Mouse (Mus musculus): ENCODE measurements around the gene Eprs. TPM values are rescaled to one million over a fixed set of nuclear protein-coding genes. Genes with fewer than 3 reads are reported as not detected.

Gene Eprs
- polyA plus RNA-seq, 1 experiment from 2014 or later: 55.4 TPM

DNA sequence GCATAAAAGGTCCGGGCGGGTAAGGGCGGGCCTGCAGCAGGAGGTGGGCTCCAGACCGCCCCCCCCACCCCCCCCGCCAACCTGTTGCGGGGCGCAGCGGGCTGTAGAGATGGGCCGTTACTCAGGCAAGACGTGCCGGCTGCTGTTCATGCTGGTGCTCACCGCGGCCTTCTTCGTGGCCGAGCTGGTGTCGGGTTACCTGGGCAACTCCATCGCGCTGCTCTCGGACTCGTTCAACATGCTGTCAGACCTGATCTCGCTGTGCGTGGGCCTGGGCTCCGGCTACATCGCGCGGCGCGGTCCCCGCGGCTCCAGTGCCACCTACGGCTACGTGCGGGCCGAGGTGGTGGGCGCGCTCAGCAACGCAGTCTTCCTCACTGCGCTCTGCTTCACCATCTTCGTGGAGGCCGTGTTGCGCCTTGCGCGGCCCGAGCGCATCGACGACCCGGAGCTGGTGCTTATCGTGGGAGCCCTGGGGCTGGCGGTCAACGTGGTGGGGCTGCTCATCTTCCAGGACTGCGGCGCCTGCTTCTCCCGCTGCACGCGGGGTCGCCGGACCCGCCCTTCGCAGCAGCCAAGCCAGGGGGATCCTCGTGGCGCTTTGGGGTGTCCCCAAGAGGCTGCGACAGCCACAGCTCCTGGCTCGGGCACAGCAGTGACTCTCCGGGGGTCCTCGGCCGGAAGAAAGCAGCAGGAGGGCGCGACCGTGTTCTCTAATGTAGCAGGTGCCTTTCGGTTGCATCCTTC lies 92.3 kb downstream of the Eprs start:
- Histone ChIP-seq H3K4me2 (ENCODE audit: low read depth, low read length) (peak overlapping the region; percentile 72), H3K27ac (ENCODE audit: low read depth) (peak overlapping the region; percentile 93), H3K36me3 (replicated peaks; ENCODE audit: insufficient read depth, low read length) (peaks cover 20% of the 10 kb centered on the region), H3K9ac (replicated peaks) (peak overlapping the region; percentile 78), H3K4me1 (ENCODE audit: insufficient read depth) (peaks cover 46% of the 10 kb centered on the region), H3K4me3 (ENCODE audit: low read depth, low read length) (peak overlapping the region; percentile 76), H3K9me3 (ENCODE audit: low read length) (no peaks in the 10 kb centered on the region), H3K27me3 (ENCODE audit: insufficient read depth, low read length) (no peaks in the 10 kb centered on the region; the same call in 1 of the 2 replicates)
- no peak; the same call in 1 of the 2 replicates for ATAC-seq
- TF ChIP-seq EP300 (IDR thresholded peaks at IDR 0.05; ENCODE audit: low read depth): no peak
- no peak for TF ChIP-seq CTCF (IDR thresholded peaks at IDR 0.05; ENCODE audit: low read depth)
- peak; percentile 59 for DNase-seq
- WGBS (ENCODE audit: insufficient replicate concordance): under 1% methylated on average over 58 of the region's 71 CpGs

DNA sequence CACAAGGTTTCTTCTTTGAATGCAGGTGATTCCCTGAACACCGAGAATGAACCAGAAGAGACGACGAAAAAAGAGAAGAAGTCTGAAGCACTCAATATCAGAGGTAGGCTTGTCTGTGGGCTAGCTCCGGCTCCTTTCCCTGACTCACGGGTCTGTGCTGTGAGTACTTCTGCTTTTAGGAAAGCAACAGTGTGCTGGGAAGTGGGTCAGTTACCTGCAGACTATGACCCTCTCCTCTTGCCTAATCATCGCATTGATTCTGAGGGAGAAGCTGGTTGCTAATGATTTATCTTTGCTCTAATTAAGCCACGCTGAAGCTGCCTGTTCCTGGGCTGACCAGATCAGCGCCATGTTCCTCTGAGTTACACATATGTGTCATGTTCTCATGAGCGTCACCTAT lies 93.5 kb downstream of the Eprs start:
- H3K36me3 ChIP-seq (replicated peaks; ENCODE audit: insufficient read depth, low read length): peaks cover 23% of the 10 kb centered on the region
- H3K27me3 ChIP-seq (ENCODE audit: insufficient read depth, low read length): no peaks in the 10 kb centered on the region; the same call in 1 of the 2 replicates
- peaks cover 49% of the 10 kb centered on the region for H3K4me1 ChIP-seq (ENCODE audit: insufficient read depth)
- H3K9me3 ChIP-seq (ENCODE audit: low read length): no peaks in the 10 kb centered on the region
- TF ChIP-seq CTCF (IDR thresholded peaks at IDR 0.05; ENCODE audit: low read depth) (no peak), EP300 (IDR thresholded peaks at IDR 0.05; ENCODE audit: low read depth) (peak; percentile 62)
- WGBS (ENCODE audit: insufficient replicate concordance): 44% methylated on average over 9 of the region's 9 CpGs
- peak overlapping the region; percentile 72 for H3K4me2 ChIP-seq (ENCODE audit: low read depth, low read length)
- peak overlapping the region; percentile 93 for H3K27ac ChIP-seq (ENCODE audit: low read depth)
- DNase-seq (peak; percentile 57), ATAC-seq (peak; percentile 62)
- H3K9ac ChIP-seq (replicated peaks): peak overlapping the region; percentile 78
- H3K4me3 ChIP-seq (ENCODE audit: low read depth, low read length): peak overlapping the region; percentile 76

GRCm38 (mm10) chr1:185460096-185460495 lies 97.3 kb downstream of the Eprs start:
- Histone ChIP-seq H3K27me3 (ENCODE audit: insufficient read depth, low read length) (no peaks in the 10 kb centered on the region; the same call in 1 of the 2 replicates), H3K4me3 (ENCODE audit: low read depth, low read length) (0 out of 2 replicates have a peak overlapping the region, but pooled peaks have one; percentile 15), H3K4me1 (ENCODE audit: insufficient read depth) (peaks cover 39% of the 10 kb centered on the region), H3K36me3 (replicated peaks; ENCODE audit: insufficient read depth, low read length) (peaks cover 52% of the 10 kb centered on the region), H3K9ac (replicated peaks) (no peak overlapping the region; the same call in 1 of the 2 replicates), H3K9me3 (ENCODE audit: low read length) (no peaks in the 10 kb centered on the region), H3K4me2 (ENCODE audit: low read depth, low read length) (peak overlapping the region; percentile 72), H3K27ac (ENCODE audit: low read depth) (no peak overlapping the region)
- ATAC-seq: no peak
- TF ChIP-seq EP300 (IDR thresholded peaks at IDR 0.05; ENCODE audit: low read depth) (no peak), CTCF (IDR thresholded peaks at IDR 0.05; ENCODE audit: low read depth) (no peak)
- DNase-seq: no peak
- WGBS (ENCODE audit: insufficient replicate concordance): 83% methylated on average over 5 of the region's 5 CpGs

DNA sequence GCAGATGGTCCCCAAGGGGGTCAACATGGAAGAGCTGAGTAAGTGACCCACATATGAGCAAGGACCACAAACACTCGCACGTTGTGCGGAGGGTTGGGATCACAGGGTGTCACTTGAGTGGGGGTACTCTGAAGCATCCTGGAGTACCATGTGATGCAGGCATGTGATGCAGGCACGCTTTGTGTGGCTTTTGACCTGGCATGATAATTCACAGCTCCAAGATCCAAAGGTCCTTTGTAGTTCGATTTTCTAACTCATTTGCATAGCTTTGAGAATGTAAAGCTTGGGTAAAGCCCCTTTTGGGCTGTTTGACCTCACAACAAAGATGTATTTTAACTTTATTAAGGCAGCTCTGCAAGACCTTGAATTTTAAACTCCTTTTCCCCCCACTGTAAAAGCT lies 100.0 kb downstream of the Eprs start:
- WGBS (ENCODE audit: insufficient replicate concordance): 75% methylated on average over 5 of the region's 5 CpGs
- no peak overlapping the region for H3K9ac ChIP-seq (replicated peaks)
- H3K9me3 ChIP-seq (ENCODE audit: low read length): no peaks in the 10 kb centered on the region
- TF ChIP-seq EP300 (IDR thresholded peaks at IDR 0.05; ENCODE audit: low read depth): no peak
- TF ChIP-seq CTCF (IDR thresholded peaks at IDR 0.05; ENCODE audit: low read depth): no peak
- H3K4me3 ChIP-seq (ENCODE audit: low read depth, low read length): no peak overlapping the region
- no peak overlapping the region for H3K4me2 ChIP-seq (ENCODE audit: low read depth, low read length)
- peaks cover 47% of the 10 kb centered on the region for H3K36me3 ChIP-seq (replicated peaks; ENCODE audit: insufficient read depth, low read length)
- no peak for DNase-seq
- peaks cover 30% of the 10 kb centered on the region for H3K4me1 ChIP-seq (ENCODE audit: insufficient read depth)
- peak; percentile 49 for ATAC-seq
- H3K27me3 ChIP-seq (ENCODE audit: insufficient read depth, low read length): no peaks in the 10 kb centered on the region
- H3K27ac ChIP-seq (ENCODE audit: low read depth): no peak overlapping the region

GRCm38 (mm10) chr1:185469551-185470021 lies 106.7 kb downstream of the Eprs start:
- Histone ChIP-seq H3K4me1 (ENCODE audit: insufficient read depth) (peaks cover 42% of the 10 kb centered on the region), H3K4me3 (ENCODE audit: low read depth, low read length) (no peak overlapping the region), H3K27me3 (ENCODE audit: insufficient read depth, low read length) (no peaks in the 10 kb centered on the region), H3K36me3 (replicated peaks; ENCODE audit: insufficient read depth, low read length) (peaks cover 15% of the 10 kb centered on the region), H3K9me3 (ENCODE audit: low read length) (no peaks in the 10 kb centered on the region), H3K27ac (ENCODE audit: low read depth) (peak overlapping the region; percentile 93), H3K9ac (replicated peaks) (0 out of 2 replicates have a peak overlapping the region, but pooled peaks have one; percentile 5), H3K4me2 (ENCODE audit: low read depth, low read length) (peak overlapping the region; percentile 51)
- ATAC-seq (peak; percentile 72), DNase-seq (no peak)
- WGBS (ENCODE audit: insufficient replicate concordance): 42% methylated on average over 8 of the region's 8 CpGs
- TF ChIP-seq CTCF (IDR thresholded peaks at IDR 0.05; ENCODE audit: low read depth) (no peak), EP300 (IDR thresholded peaks at IDR 0.05; ENCODE audit: low read depth) (peak; percentile 92)

DNA sequence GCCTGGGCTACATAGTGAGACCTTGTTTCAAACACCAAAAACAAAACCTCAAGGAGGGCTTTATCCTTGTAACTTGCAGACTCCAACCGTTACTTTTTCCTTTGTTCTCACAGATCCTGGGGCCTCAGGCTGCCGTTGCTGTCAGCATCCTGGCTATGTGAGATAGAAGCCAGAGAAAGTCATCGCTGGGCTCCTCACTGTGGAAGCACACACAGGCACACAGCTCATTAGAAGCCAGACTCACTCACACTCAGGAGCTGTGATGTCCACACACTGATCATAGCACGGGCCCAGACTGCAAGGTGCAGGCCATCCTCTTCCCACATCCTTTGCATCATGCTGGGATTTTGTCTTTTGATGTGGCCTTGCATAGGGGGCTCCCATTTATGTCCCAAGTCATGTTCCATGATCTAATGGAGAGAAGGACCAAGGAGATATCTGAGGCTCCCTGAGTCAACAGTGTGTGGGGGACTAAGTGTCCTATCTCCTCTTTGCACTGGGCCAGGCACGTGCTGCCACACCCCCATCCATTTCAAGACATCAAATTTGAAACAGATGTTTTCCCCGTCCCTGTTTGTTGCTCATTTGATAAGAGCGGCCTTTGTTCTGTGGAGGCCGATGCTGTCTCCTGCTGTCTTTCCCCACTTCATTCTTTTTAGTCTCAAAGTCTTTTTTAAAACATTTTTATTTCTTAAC lies 109.3 kb downstream of the Eprs start:
- WGBS (ENCODE audit: insufficient replicate concordance): 47% methylated on average over 8 of the region's 8 CpGs
- peak; percentile 67 for DNase-seq

More for the DNA sequence above, 109.3 kb downstream of the Eprs start:
- Histone ChIP-seq H3K36me3 (replicated peaks; ENCODE audit: insufficient read depth, low read length) (no peaks in the 10 kb centered on the region; the same call in 1 of the 2 replicates), H3K9ac (replicated peaks) (peak overlapping the region; percentile 32), H3K4me1 (ENCODE audit: insufficient read depth) (peaks cover 39% of the 10 kb centered on the region), H3K4me3 (ENCODE audit: low read depth, low read length) (no peak overlapping the region), H3K9me3 (ENCODE audit: low read length) (no peaks in the 10 kb centered on the region), H3K27ac (ENCODE audit: low read depth) (peak overlapping the region; percentile 93), H3K27me3 (ENCODE audit: insufficient read depth, low read length) (no peaks in the 10 kb centered on the region), H3K4me2 (ENCODE audit: low read depth, low read length) (peak overlapping the region; percentile 50)
- peak; percentile 90 for ATAC-seq
- TF ChIP-seq EP300 (IDR thresholded peaks at IDR 0.05; ENCODE audit: low read depth): peak; percentile 97
- no peak for TF ChIP-seq CTCF (IDR thresholded peaks at IDR 0.05; ENCODE audit: low read depth)

Data from liver, postnatal 0 days (tissue).